Mouse (Mus musculus) C2C12 (cell line): ENCODE measurements around the gene Rtn4.

Experiments
- CEBPB ChIP-seq: IDR thresholded peaks from one replicate; pipeline ENCODE4 v1.6.1; 2011; ENCODE audit warnings: low read depth, mild to moderate bottlenecking, control low read depth, moderate library complexity
- CTCF ChIP-seq: IDR thresholded peaks from one replicate; pipeline ENCODE4 v1.5.1; 2011; ENCODE audit not compliant: control insufficient read depth, insufficient read depth, insufficient read length
- FOSL1 ChIP-seq: IDR thresholded peaks from one replicate; pipeline ENCODE4 v1.8.0; 2011; ENCODE audit warnings: mild to moderate bottlenecking, low read length; ENCODE audit not compliant: poor library complexity, insufficient read depth, severe bottlenecking
- MAX ChIP-seq: IDR thresholded peaks from one replicate; pipeline ENCODE4 v1.6.1; 2011; ENCODE audit warnings: mild to moderate bottlenecking, control low read depth
- MYOD1 ChIP-seq: IDR thresholded peaks from one replicate; pipeline ENCODE4 v1.6.1; 2011; ENCODE audit warnings: low read depth; ENCODE audit not compliant: control insufficient read depth, insufficient read length
- MYOG ChIP-seq: IDR thresholded peaks from one replicate; pipeline ENCODE4 v1.6.1; 2011; ENCODE audit not compliant: control insufficient read depth, insufficient read length; ENCODE audit errors: extremely low read depth
- USF1 ChIP-seq: IDR thresholded peaks from one replicate; pipeline ENCODE4 v1.6.1; 2011; ENCODE audit warnings: low read depth, mild to moderate bottlenecking, control low read depth, moderate library complexity

DNA sequence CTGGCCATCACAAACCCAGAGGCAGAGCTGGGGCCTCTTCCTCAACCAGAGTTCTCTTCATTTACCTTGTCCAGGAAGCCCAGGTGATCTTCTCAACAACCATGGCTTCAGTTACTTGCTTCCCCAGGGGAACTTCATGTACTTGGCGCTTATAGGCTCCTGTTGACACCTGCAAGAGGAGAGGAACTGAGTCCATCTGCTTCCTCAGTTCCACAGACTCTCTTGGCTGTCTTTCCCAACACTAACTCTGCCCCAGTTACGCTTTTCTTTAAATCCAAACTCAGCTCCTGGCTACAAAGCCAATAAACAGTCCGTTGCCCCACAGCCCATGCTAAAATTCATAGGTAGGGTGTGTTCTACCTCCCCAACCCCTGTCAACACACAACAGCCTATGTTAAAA is 54.6 kb downstream of the Rtn4 start:
- TF ChIP-seq CTCF (no peak), CEBPB (no peak), MYOG (no peak), MAX (no peak), USF1 (no peak), FOSL1 (no peak), MYOD1 (no peak)
